Mouse (Mus musculus): ENCODE data around the gene Gtf3c4. TPM values are rescaled to one million over a fixed set of nuclear protein-coding genes. Genes with fewer than 3 reads are reported as not detected.

The Gtf3c4 gene
- polyA plus RNA-seq (2014; fragmentation: Nextera tagmentation; extraction: Ambion mirVana), result 33.6 and 34.2 TPM in 2 replicates

DNA sequence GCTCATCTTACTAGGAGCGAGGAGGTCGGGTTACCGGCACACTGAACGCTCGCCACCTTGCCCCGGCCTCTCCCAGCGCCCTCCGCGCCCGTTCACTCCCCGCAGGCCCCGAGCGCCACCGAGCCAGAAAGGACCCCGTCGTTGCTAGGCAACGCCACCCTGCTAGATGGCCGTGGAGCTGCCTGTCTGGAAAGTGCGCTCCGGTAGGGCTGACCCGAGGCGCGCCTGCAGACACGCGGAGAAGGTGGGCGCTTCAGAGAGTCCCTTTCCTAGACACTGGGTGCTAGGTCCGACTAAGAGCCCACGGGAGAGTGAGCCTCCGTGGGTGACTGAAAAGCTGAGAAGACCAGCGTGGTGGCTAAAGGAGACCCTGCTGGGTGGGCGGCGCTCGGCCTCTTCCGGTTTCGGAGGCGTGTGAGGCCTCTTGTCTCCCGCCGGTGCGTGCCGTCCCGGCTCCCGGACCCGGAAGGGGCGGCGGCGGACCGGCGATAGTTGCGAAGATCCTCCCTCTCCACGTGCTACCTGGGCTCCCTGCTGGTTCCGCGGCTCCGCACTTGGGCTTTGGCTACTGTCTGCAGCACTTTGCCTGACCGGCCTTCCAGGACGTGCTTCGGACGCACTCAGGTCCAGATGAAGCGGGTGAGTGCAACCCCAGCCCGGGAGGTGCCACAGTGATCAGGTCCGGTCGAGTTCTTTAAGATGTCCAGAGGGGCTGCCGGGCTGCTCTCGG lies at the start of gene Gtf3c4, which contains the start of gene Ddx31:
TSS of gene Gtf3c4 (minus strand) at position 139 of the 730 bp plus-strand sequence.
TSS of gene Ddx31 (plus strand) at position 185 of the 730 bp plus-strand sequence.
- no peaks in the 10 kb centered on the region for H3K9me3 ChIP-seq (ENCODE audit: control insufficient read depth, low read length)
- peak within 1 kb of the TSS; percentile 96 for H3K4me3 ChIP-seq (replicated peaks; ENCODE audit: low read length)
- H3K9ac ChIP-seq, result peak within 1 kb of the TSS; percentile 91
- H3K27ac ChIP-seq, result peak within 1 kb of the TSS; percentile 85
- no peaks in the 10 kb centered on the region for H3K27me3 ChIP-seq (ENCODE audit: control insufficient read depth, insufficient read depth, low read length)
- WGBS, result under 1% methylated on average over 63 of the region's 63 CpGs
- peak; percentile 94 for DNase-seq (ENCODE audit: low spot score)
- peak; percentile 95 for ATAC-seq (ENCODE audit: low FRiP score)
- H3K4me2 ChIP-seq (replicated peaks), result peak within 1 kb of the TSS; percentile 95
- peaks cover 13% of the 10 kb centered on the region for H3K36me3 ChIP-seq (replicated peaks; ENCODE audit: control insufficient read depth, insufficient read depth)
- peaks cover 45% of the 10 kb centered on the region for H3K4me1 ChIP-seq (replicated peaks; ENCODE audit: control insufficient read depth, insufficient read depth, low read length)

DNA sequence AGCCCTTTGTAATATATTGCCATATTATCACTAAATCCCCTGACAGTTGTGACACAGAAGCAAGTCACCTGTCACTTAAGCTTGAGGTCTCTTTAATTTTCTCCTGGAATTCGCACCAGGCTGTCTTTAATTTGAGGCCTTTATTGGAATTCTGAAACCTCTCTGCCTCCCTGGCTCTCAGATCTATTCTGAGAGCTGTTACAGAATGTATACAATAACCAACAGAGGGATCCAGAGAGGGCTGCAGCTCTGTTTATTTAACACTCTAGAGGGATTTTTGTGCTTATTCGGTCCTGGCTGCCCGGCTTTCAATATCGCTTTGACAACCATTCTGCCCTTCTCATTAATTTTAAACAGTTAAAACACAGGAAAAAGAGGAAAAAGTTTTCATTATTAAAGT lies 44.8 kb upstream of the Gtf3c4 start:
- no peak for DNase-seq (ENCODE audit: low spot score)
- ATAC-seq (ENCODE audit: low FRiP score), result no peak
- no peak overlapping the region for H3K4me3 ChIP-seq (replicated peaks; ENCODE audit: low read length)
- H3K36me3 ChIP-seq (replicated peaks; ENCODE audit: control insufficient read depth, insufficient read depth), result peaks cover 50% of the 10 kb centered on the region
- no peak overlapping the region for H3K9ac ChIP-seq
- H3K9me3 ChIP-seq (ENCODE audit: control insufficient read depth, low read length), result no peaks in the 10 kb centered on the region
- peaks cover 4% of the 10 kb centered on the region; the same call in 1 of the 2 replicates for H3K4me1 ChIP-seq (replicated peaks; ENCODE audit: control insufficient read depth, insufficient read depth, low read length)
- 55% methylated on average over 4 of the region's 4 CpGs for WGBS
- H3K27me3 ChIP-seq (ENCODE audit: control insufficient read depth, insufficient read depth, low read length), result no peaks in the 10 kb centered on the region
- no peak overlapping the region for H3K4me2 ChIP-seq (replicated peaks)
- no peak overlapping the region for H3K27ac ChIP-seq

DNA sequence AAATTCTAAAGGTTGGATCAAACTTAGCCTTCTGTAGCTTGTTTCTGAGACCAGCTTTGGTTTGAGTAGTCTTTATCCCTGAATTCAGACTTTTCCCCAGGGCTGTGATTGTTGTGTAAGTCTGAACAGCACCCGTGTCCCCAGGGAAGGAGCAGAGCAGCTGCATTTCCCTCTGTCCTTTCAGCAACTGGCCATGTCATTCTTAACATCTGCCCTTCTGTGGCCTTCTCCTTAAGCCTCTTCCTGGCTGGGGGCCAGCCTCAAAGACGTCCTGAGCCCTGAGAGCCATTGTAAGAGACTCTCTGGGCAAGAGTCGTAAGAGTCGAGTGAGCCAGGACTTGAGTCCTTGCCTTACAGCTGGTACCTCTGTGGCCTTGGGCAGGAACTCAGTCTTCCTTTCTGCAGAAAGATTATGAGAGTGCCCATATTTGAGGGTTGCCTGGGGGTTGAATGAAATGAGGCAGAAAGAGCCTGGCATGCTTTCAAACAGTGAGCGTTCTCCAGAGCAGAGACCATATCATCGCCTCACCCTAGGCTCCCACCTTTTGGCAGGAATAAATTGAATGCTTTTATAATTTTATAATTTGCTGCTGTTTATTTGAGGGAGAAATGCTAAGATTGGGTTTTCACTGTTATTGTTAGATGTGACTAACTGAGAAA lies 42.8 kb upstream of the Gtf3c4 start:
- Histone ChIP-seq H3K36me3 (replicated peaks; ENCODE audit: control insufficient read depth, insufficient read depth) (peaks cover 52% of the 10 kb centered on the region), H3K27me3 (ENCODE audit: control insufficient read depth, insufficient read depth, low read length) (no peaks in the 10 kb centered on the region), H3K4me2 (replicated peaks) (no peak overlapping the region), H3K9ac (no peak overlapping the region), H3K4me3 (replicated peaks; ENCODE audit: low read length) (no peak overlapping the region), H3K27ac (no peak overlapping the region), H3K4me1 (replicated peaks; ENCODE audit: control insufficient read depth, insufficient read depth, low read length) (peaks cover 4% of the 10 kb centered on the region; the same call in 1 of the 2 replicates), H3K9me3 (ENCODE audit: control insufficient read depth, low read length) (no peaks in the 10 kb centered on the region)
- ATAC-seq (ENCODE audit: low FRiP score) (no peak), DNase-seq (ENCODE audit: low spot score) (no peak)
- 56% methylated on average over 6 of the region's 6 CpGs for WGBS

DNA sequence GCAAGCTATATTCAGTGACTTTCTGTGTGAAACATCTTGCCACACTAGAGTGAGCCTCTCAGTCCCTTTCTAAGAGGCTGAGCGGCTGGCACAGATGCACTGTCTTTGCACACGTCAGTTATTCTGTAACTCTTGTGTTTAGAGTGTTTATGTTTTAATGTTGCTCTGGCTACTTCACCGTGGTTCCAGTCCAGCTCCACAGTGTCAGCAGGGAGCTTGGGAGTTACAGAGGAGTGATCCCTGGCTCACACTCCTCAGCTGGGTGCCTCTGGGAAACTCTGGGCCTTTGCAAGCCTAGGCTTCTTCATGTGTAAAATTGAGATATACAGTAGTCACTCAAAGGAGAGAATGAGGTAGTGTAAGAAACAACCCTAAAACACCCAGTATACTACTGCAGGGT lies 41.9 kb upstream of the Gtf3c4 start:
- Histone ChIP-seq H3K4me2 (replicated peaks) (no peak overlapping the region), H3K9me3 (ENCODE audit: control insufficient read depth, low read length) (no peaks in the 10 kb centered on the region), H3K9ac (no peak overlapping the region), H3K4me3 (replicated peaks; ENCODE audit: low read length) (no peak overlapping the region), H3K36me3 (replicated peaks; ENCODE audit: control insufficient read depth, insufficient read depth) (peaks cover 55% of the 10 kb centered on the region), H3K27ac (no peak overlapping the region), H3K27me3 (ENCODE audit: control insufficient read depth, insufficient read depth, low read length) (no peaks in the 10 kb centered on the region), H3K4me1 (replicated peaks; ENCODE audit: control insufficient read depth, insufficient read depth, low read length) (peaks cover 4% of the 10 kb centered on the region; the same call in 1 of the 2 replicates)
- ATAC-seq (ENCODE audit: low FRiP score) (no peak), DNase-seq (ENCODE audit: low spot score) (no peak)
- WGBS, result 84% methylated on average over 3 of the region's 3 CpGs

DNA sequence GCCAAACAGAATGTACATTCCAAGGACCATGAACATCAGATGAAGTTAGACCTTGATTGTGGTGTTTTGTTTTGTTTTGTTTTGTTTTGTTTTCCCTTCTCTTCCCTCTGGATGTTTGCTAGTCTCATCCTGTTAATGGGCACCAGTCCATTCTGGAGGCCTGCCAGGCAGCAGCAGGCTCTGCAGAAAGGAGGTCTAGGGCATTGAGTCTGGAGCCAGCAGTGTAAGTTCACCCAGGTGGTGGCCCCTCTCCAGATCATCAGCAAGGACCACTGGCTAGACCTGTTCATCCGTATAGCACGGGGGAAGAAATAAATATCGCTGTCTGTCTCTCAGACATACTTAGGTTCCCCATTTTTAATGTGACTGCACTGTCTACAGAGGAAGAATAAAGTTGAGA lies 41.1 kb upstream of the Gtf3c4 start:
- Histone ChIP-seq H3K9ac (no peak overlapping the region), H3K4me2 (replicated peaks) (no peak overlapping the region), H3K4me3 (replicated peaks; ENCODE audit: low read length) (no peak overlapping the region), H3K27ac (no peak overlapping the region), H3K9me3 (ENCODE audit: control insufficient read depth, low read length) (no peaks in the 10 kb centered on the region), H3K27me3 (ENCODE audit: control insufficient read depth, insufficient read depth, low read length) (no peaks in the 10 kb centered on the region), H3K4me1 (replicated peaks; ENCODE audit: control insufficient read depth, insufficient read depth, low read length) (peaks cover 4% of the 10 kb centered on the region; the same call in 1 of the 2 replicates), H3K36me3 (replicated peaks; ENCODE audit: control insufficient read depth, insufficient read depth) (peaks cover 59% of the 10 kb centered on the region)
- DNase-seq (ENCODE audit: low spot score) (peak; percentile 24), ATAC-seq (ENCODE audit: low FRiP score) (no peak)
- 85% methylated on average over 3 of the region's 3 CpGs for WGBS

DNA sequence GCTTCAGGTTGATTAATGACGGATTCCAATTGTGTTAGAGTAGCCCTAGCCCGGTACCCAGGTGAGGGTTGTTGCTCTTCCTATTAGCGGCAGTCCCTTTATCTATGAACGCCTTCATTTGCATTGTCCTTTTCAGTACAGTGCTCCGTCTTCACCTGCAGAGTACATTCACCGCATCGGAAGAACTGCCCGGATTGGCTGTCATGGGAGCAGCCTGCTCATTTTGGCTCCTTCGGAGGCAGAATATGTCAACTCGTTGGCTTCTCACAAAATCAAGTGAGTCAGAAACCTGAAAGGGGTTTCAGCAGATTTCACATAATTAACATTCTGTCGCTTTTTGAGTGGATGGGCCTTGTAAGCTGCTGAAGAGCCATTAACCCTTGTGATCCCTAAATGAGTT lies 35.4 kb upstream of the Gtf3c4 start:
- DNase-seq (ENCODE audit: low spot score), result no peak
- ATAC-seq (ENCODE audit: low FRiP score), result no peak
- H3K27me3 ChIP-seq (ENCODE audit: control insufficient read depth, insufficient read depth, low read length), result no peaks in the 10 kb centered on the region
- no peak overlapping the region for H3K9ac ChIP-seq
- H3K36me3 ChIP-seq (replicated peaks; ENCODE audit: control insufficient read depth, insufficient read depth), result peaks cover 56% of the 10 kb centered on the region
- no peak overlapping the region for H3K27ac ChIP-seq
- H3K4me1 ChIP-seq (replicated peaks; ENCODE audit: control insufficient read depth, insufficient read depth, low read length), result no peaks in the 10 kb centered on the region
- no peaks in the 10 kb centered on the region for H3K9me3 ChIP-seq (ENCODE audit: control insufficient read depth, low read length)
- no peak overlapping the region for H3K4me2 ChIP-seq (replicated peaks)
- H3K4me3 ChIP-seq (replicated peaks; ENCODE audit: low read length), result no peak overlapping the region
- 86% methylated on average over 11 of the region's 11 CpGs for WGBS

DNA sequence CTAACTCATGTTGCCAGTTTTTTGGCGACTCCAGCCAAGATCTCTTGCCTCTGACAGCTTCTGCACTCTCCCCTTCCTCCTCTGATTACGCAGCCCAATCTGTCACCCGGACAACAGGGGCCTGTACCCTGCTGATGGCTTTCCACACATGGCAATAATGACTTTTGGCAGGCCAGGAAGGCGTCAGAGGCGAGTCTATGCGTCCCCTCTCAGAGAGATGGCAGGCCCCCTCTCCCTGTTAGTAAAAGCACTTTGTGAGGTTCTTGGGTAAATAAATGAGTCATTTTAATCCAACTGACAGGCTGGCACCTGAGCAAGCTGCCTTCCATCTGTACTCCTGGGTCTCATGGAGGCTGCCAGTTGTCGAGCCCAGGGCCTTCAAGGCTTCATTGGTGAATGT lies 27.3 kb upstream of the Gtf3c4 start:
- no peaks in the 10 kb centered on the region for H3K9me3 ChIP-seq (ENCODE audit: control insufficient read depth, low read length)
- 64% methylated on average over 7 of the region's 7 CpGs for WGBS
- DNase-seq (ENCODE audit: low spot score), result peak; percentile 62
- peaks cover 39% of the 10 kb centered on the region for H3K36me3 ChIP-seq (replicated peaks; ENCODE audit: control insufficient read depth, insufficient read depth)
- no peak overlapping the region for H3K4me2 ChIP-seq (replicated peaks)
- peak; percentile 60 for ATAC-seq (ENCODE audit: low FRiP score)
- H3K4me1 ChIP-seq (replicated peaks; ENCODE audit: control insufficient read depth, insufficient read depth, low read length), result no peaks in the 10 kb centered on the region
- H3K27ac ChIP-seq, result 0 out of 2 replicates have a peak overlapping the region, but pooled peaks have one; percentile 44
- no peak overlapping the region for H3K4me3 ChIP-seq (replicated peaks; ENCODE audit: low read length)
- no peaks in the 10 kb centered on the region for H3K27me3 ChIP-seq (ENCODE audit: control insufficient read depth, insufficient read depth, low read length)
- no peak overlapping the region for H3K9ac ChIP-seq

DNA sequence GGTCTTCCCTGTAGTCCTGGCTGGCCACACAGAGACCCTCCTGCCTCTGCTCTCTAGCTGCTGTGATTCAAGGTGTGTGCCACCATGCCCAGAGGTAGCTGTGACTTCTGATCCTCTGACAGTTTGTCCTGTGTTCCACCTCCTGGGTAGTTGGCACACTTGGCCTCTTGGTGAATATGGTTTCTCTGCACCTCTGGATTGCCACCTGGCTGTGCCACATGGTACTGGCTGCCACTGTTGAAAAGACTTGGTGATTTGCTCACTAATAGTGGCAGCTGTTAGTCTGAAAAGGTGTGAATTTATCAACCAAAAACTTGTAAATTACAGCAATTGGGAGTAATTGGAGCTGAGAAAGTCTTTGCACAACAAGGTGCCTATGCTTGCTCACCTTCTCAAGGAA lies 23.7 kb upstream of the Gtf3c4 start:
- H3K4me2 ChIP-seq (replicated peaks), result no peak overlapping the region
- H3K9ac ChIP-seq, result no peak overlapping the region
- H3K27me3 ChIP-seq (ENCODE audit: control insufficient read depth, insufficient read depth, low read length), result no peaks in the 10 kb centered on the region
- no peaks in the 10 kb centered on the region for H3K9me3 ChIP-seq (ENCODE audit: control insufficient read depth, low read length)
- H3K36me3 ChIP-seq (replicated peaks; ENCODE audit: control insufficient read depth, insufficient read depth), result peaks cover 72% of the 10 kb centered on the region
- no peak for DNase-seq (ENCODE audit: low spot score)
- ATAC-seq (ENCODE audit: low FRiP score), result no peak
- no peak overlapping the region for H3K27ac ChIP-seq
- H3K4me1 ChIP-seq (replicated peaks; ENCODE audit: control insufficient read depth, insufficient read depth, low read length), result no peaks in the 10 kb centered on the region
- H3K4me3 ChIP-seq (replicated peaks; ENCODE audit: low read length), result no peak overlapping the region

DNA sequence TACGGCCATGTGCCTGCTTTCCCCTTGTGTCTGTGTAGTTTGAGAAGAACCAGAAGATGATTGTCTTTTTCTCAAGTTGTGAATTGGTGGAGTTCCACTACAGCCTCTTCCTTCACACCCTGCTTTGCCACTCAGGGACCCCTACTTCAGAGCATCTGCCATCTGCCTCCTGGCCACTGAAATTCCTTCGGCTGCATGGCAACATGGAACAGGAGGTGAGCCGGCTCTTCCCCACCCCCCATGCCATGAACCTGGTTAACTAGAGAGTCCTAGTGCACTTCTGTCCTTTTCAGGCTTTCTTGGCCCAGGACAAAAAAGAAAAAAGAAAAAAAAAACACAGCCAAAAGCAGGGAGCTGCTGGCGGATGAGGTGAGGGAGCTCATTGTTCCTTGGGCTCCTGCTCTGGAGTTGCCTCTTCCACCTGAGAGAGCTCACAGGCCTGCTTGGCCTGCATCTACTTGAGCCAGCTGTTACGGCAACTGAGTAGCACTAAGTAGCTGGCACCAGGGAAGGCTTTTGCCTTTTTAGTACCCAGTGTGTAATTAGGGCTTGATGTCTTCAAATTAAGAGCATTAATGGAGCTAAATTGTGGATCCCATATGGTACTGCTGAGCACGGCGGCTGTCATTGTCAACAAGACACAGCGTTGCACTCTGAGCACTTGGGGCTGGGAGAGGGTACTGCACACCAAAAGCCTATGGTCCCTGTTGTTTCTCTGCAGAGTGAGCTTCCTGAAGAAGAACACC lies 20.7 kb upstream of the Gtf3c4 start:
- no peak for DNase-seq (ENCODE audit: low spot score)
- Histone ChIP-seq H3K9ac (no peak overlapping the region), H3K4me3 (replicated peaks; ENCODE audit: low read length) (no peak overlapping the region), H3K27me3 (ENCODE audit: control insufficient read depth, insufficient read depth, low read length) (no peaks in the 10 kb centered on the region), H3K4me2 (replicated peaks) (no peak overlapping the region), H3K27ac (no peak overlapping the region), H3K4me1 (replicated peaks; ENCODE audit: control insufficient read depth, insufficient read depth, low read length) (no peaks in the 10 kb centered on the region), H3K36me3 (replicated peaks; ENCODE audit: control insufficient read depth, insufficient read depth) (peaks cover 90% of the 10 kb centered on the region), H3K9me3 (ENCODE audit: control insufficient read depth, low read length) (no peaks in the 10 kb centered on the region)
- 87% methylated on average over 8 of the region's 8 CpGs for WGBS
- ATAC-seq (ENCODE audit: low FRiP score), result peak; percentile 46; the same call in 1 of the 2 replicates

Data from hindbrain, embryonic 14.5 days (tissue).